Mouse (Mus musculus) intestine, embryonic 14.5 days (tissue): ENCODE measurements at regions not wholly inside any gene's neighbourhood (a gene's known extent, or its start where the extent isn't known, plus 50 kb on each side); places are given as distances from the start of the nearest gene placed in this dataset.
A peak's percentile ranks its signal among the peaks of the same experiment; 100 is the strongest.

Source experiments
- ATAC-seq: fragments of 200-750 bp; cut with Nextera tagmentation; replicated peaks from 2 replicates; pipeline ENCODE4 v1.8.0; 2017; ENCODE audit warnings: low read depth, moderate number of reproducible peaks, moderate TSS enrichment, moderate library complexity; ENCODE audit not compliant: low FRiP score, low TSS enrichment
- DNase-seq: peaks from one replicate; pipeline ENCODE4 v3.0.0-alpha.2; 2018; ENCODE audit warnings: low spot score
- H3K27ac ChIP-seq: fragments of 300-500 bp; sonication (generic); 2 replicates; pipeline ENCODE4 v1.5.1; 2014; ENCODE audit warnings: low read depth, mild to moderate bottlenecking, control low read depth
- H3K27me3 ChIP-seq: fragments of 300-500 bp; sonication (generic); replicated peaks from 2 replicates; pipeline ENCODE4 v1.6.1; 2014; ENCODE audit warnings: low read length, control low read depth; ENCODE audit not compliant: control insufficient read depth, insufficient read depth
- H3K36me3 ChIP-seq: fragments of 300-500 bp; sonication (generic); 2 replicates; pipeline ENCODE4 v1.6.1; 2014; ENCODE audit warnings: low read length, control low read depth; ENCODE audit not compliant: control insufficient read depth, insufficient read depth
- H3K4me1 ChIP-seq: fragments of 300-500 bp; sonication (generic); replicated peaks from 2 replicates; pipeline ENCODE4 v1.6.1; 2014; ENCODE audit warnings: low read length, control low read depth, mixed read lengths; ENCODE audit not compliant: control insufficient read depth, insufficient read depth
- H3K4me2 ChIP-seq: fragments of 300-500 bp; sonication (generic); 2 replicates; pipeline ENCODE4 v1.6.1; 2014; ENCODE audit warnings: low read length
- H3K4me3 ChIP-seq: fragments of 300-500 bp; sonication (generic); 2 replicates; pipeline ENCODE4 v1.5.1; 2014; ENCODE audit warnings: low read depth, low read length, control low read depth, mixed read lengths
- H3K9ac ChIP-seq: fragments of 300-500 bp; sonication (generic); 2 replicates; pipeline ENCODE4 v1.6.1; 2014; ENCODE audit warnings: mild to moderate bottlenecking, low read length
- H3K9me3 ChIP-seq: fragments of 300-500 bp; sonication (generic); 2 replicates; pipeline ENCODE4 v1.6.1; 2016; ENCODE audit warnings: low read length, control low read depth; ENCODE audit not compliant: control insufficient read depth
- WGBS: fragments of 180-500 bp; shearing (Covaris S2); extraction: QIAGEN DNeasy Blood & Tissue Kit; methylation state at CpG from one replicate; pipeline ENCODE4 v1.1.7; 2014; 5-methylcytosine and 5-hydroxymethylcytosine counted together

- Histone ChIP-seq H3K27ac (no peak overlapping the region), H3K9me3 (no peaks in the 10 kb centered on the region), H3K9ac (no peak overlapping the region), H3K4me1 (no peaks in the 10 kb centered on the region), H3K27me3 (no peaks in the 10 kb centered on the region), H3K4me2 (no peak overlapping the region), H3K4me3 (no peak overlapping the region), H3K36me3 (no peaks in the 10 kb centered on the region)
- ATAC-seq (no peak), DNase-seq (no peak)
- 89% methylated on average over 1 of the region's 1 CpGs for WGBS
Observed at GRCm38 (mm10) chr4:68648311-68648710, 305.9 kb downstream of the Brinp1 start.

- Histone ChIP-seq H3K9me3 (no peaks in the 10 kb centered on the region), H3K27ac (no peak overlapping the region), H3K4me3 (no peak overlapping the region), H3K4me2 (no peak overlapping the region), H3K9ac (no peak overlapping the region), H3K27me3 (no peaks in the 10 kb centered on the region), H3K4me1 (no peaks in the 10 kb centered on the region), H3K36me3 (no peaks in the 10 kb centered on the region)
- DNase-seq (no peak), ATAC-seq (no peak)
- WGBS = 77% methylated on average over 2 of the region's 2 CpGs
Observed at GRCm38 (mm10) chr4:68633299-68633698, 320.9 kb downstream of the Brinp1 start.

GRCm38 (mm10) chr4:68624025-68624342 lies 330.2 kb downstream of the Brinp1 start:
- H3K27me3 ChIP-seq = no peaks in the 10 kb centered on the region
- no peak overlapping the region for H3K9ac ChIP-seq
- no peak overlapping the region for H3K4me3 ChIP-seq
- H3K4me2 ChIP-seq = no peak overlapping the region
- DNase-seq (no peak), ATAC-seq (no peak)
- no peaks in the 10 kb centered on the region for H3K4me1 ChIP-seq
- no peak overlapping the region for H3K27ac ChIP-seq
- H3K36me3 ChIP-seq = no peaks in the 10 kb centered on the region
- WGBS = 49% methylated on average over 4 of the region's 4 CpGs
- no peaks in the 10 kb centered on the region for H3K9me3 ChIP-seq

DNA sequence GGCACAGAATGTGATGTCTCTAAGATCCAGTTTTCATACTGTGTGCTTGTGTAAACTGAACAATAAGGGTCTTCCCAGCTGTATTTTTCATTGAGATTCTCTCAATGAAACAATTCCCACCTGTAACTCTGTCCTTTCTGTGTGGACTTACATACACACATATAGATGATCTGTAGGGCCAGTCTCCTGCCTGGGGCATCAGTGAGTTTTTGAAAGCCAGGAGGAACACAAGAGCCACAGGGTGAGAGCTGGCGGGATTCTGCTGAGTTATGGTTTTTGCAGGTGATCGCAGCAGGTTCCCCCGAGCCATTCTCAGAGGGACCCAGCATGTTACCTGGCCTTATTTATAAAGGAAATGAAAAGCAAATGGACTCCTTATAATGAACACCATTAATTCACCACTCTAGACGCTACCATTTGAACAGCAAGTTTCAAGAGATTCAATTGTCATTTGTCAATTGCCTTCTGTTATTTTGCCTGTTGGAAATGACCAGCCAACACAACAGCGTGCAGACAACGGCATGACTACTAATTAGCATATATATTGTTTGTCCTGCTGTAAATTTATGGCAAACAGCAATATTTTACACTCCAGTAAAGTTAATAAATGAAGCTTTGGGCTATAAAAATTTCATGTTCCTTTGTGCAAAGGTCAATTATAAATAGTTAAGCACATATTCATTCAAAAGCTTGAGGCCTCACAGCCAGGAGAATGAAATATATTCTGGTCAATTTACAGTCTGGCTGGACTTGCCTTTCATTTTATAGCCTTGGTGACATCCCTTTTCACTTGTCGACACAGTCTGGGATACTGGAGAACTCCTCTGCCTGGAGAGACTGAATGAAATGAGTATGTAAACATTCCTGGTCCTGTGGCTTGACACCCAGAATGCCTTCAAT lies 330.8 kb downstream of the Brinp1 start:
- ATAC-seq = no peak

GRCm38 (mm10) chr4:68620585-68620984 lies 333.6 kb downstream of the Brinp1 start:
- Histone ChIP-seq H3K4me3 (no peak overlapping the region), H3K4me1 (no peaks in the 10 kb centered on the region), H3K36me3 (no peaks in the 10 kb centered on the region), H3K4me2 (no peak overlapping the region), H3K9ac (no peak overlapping the region), H3K27ac (no peak overlapping the region), H3K9me3 (no peaks in the 10 kb centered on the region), H3K27me3 (no peaks in the 10 kb centered on the region)
- DNase-seq (no peak), ATAC-seq (no peak)
- 89% methylated on average over 3 of the region's 3 CpGs for WGBS

More for the DNA sequence above, 330.8 kb downstream of the Brinp1 start:
- H3K9ac ChIP-seq = no peak overlapping the region
- H3K4me1 ChIP-seq = no peaks in the 10 kb centered on the region
- H3K27me3 ChIP-seq = no peaks in the 10 kb centered on the region
- no peak for DNase-seq
- H3K4me2 ChIP-seq = no peak overlapping the region
- no peak overlapping the region for H3K27ac ChIP-seq
- H3K9me3 ChIP-seq = no peaks in the 10 kb centered on the region
- no peak overlapping the region for H3K4me3 ChIP-seq
- 75% methylated on average over 7 of the region's 7 CpGs for WGBS
- no peaks in the 10 kb centered on the region for H3K36me3 ChIP-seq

DNA sequence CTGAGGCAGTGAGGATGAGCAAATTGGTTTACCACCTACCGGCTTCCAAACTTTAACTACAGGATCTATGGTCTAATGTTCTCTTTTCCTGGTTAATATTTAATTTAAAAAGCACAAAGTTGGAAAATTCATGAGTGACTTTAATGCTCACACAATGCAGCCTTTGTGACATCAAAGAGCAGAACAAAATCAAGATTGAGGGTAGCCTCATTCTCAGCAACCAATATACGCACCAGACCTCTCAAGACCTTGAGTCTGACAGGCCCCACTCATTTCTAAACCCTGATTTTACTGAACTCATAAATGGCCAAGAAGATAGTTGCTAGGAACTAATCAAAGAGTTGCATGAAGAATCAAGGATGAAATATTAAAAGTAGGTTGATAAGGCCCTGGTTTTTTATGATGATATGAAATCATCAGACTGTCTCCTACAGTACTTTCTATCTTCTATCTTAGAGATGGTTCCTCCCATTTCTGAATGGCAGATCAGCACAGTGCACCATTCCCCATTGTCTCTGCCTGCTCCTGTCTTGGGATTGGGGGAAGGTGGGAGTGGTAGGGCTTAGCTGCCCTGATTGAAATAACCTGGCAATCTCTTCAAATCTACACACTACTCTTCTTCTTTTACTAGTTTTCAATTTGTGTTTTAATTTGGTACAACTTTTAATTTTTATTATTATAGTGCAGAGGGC lies 338.3 kb downstream of the Brinp1 start:
- H3K9ac ChIP-seq = no peak overlapping the region
- H3K4me2 ChIP-seq = no peak overlapping the region
- H3K4me3 ChIP-seq = no peak overlapping the region
- H3K36me3 ChIP-seq = no peaks in the 10 kb centered on the region
- peak; percentile 68; the same call in 1 of the 2 replicates for ATAC-seq
- H3K27ac ChIP-seq = no peak overlapping the region
- DNase-seq = no peak
- no peaks in the 10 kb centered on the region for H3K4me1 ChIP-seq
- no peaks in the 10 kb centered on the region for H3K9me3 ChIP-seq
- H3K27me3 ChIP-seq = no peaks in the 10 kb centered on the region
- 74% methylated on average over 2 of the region's 2 CpGs for WGBS

DNA sequence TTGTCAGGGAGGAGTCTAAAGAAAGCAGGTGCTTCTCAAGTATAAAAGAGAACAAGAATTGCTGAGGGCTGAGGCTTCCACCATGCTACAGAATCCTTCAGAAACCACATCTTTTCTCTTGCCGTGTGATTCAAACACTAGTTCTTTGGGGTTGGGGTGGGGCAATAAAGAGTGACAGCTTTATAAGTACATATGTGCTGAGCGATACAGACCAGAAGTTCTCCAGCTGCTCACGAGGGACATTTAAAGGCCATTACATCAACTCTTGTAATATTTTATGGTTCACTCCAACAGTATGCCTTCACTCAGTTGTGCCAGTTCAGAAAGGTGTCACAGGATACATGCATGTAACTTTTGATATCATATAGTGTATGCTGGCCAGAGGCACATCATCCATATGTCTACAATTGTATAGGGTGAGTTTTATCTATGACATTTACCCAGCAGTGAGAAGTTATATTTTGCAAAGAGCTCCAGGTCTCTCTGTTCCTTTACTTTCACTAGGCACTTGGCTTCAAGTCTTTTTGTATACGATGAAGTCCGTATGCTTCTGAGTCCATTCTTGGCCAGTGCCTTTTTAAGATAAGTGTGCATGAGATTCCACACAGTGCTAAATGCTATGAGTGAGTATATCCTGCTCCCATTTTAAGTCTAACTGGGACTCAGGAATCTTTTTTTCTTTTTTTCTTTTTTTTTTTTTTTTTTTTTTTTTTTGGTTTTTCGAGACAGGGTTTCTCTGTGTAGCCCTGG lies 341.8 kb downstream of the Brinp1 start:
- H3K27me3 ChIP-seq = no peaks in the 10 kb centered on the region
- H3K4me1 ChIP-seq = no peaks in the 10 kb centered on the region
- no peak overlapping the region for H3K27ac ChIP-seq
- DNase-seq (no peak), ATAC-seq (no peak)
- H3K9ac ChIP-seq = no peak overlapping the region
- H3K4me2 ChIP-seq = no peak overlapping the region
- H3K9me3 ChIP-seq = no peaks in the 10 kb centered on the region
- 77% methylated on average over 5 of the region's 6 CpGs for WGBS
- no peak overlapping the region for H3K4me3 ChIP-seq
- H3K36me3 ChIP-seq = no peaks in the 10 kb centered on the region

- DNase-seq = no peak
Observed at GRCm38 (mm10) chr4:68595256-68595655, 358.9 kb downstream of the Brinp1 start.

More at GRCm38 (mm10) chr4:68595256-68595655, 358.9 kb downstream of the Brinp1 start:
- H3K27me3 ChIP-seq = no peaks in the 10 kb centered on the region
- H3K4me2 ChIP-seq = no peak overlapping the region
- H3K36me3 ChIP-seq = no peaks in the 10 kb centered on the region
- no peaks in the 10 kb centered on the region for H3K9me3 ChIP-seq
- no peak for ATAC-seq
- WGBS = 87% methylated on average over 1 of the region's 1 CpGs
- no peaks in the 10 kb centered on the region for H3K4me1 ChIP-seq
- no peak overlapping the region for H3K9ac ChIP-seq
- H3K4me3 ChIP-seq = no peak overlapping the region
- H3K27ac ChIP-seq = no peak overlapping the region
